Mouse (Mus musculus) right cerebral cortex, postnatal 25 days (tissue): ENCODE measurements around the gene Tmem126a.

Experiments used
- DNase-seq: peaks from one replicate; pipeline ENCODE4 v3.0.0; 2022

Tmem126a gene

DNA sequence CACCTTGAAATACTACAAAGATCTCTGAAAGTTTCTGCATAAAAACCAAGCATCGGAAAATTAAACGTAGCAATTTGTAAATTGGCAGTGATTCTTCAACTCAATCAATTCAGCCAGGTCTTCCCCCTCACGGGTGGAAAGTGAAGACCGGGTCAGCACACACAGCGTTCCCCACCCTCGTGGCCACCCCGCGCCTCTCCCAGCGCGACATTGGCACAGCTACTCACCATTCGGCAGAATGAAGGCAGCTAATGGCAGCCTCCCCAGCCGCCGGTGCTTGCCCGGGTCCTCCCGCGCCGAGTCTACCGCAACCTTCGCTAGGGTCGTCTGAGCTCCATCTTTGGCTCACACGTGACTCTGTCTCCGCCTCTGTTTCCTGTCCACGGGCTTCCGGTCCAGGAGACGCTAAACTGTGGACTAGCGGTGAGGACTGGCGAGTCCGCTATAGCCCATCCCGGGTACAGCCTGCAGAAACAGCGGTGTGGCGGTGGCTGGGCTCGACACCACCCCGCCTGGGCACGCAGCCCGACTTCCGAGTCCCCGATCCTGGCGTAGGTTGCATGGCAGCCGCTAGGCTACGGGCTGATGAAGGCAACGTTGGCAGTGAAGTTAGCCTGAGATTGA lies at the start of gene Tmem126a:
Gene Tmem126a, minus strand, starts transcription at position 385 of the 624 bp plus-strand sequence.
- peak; percentile 86 for DNase-seq

DNA sequence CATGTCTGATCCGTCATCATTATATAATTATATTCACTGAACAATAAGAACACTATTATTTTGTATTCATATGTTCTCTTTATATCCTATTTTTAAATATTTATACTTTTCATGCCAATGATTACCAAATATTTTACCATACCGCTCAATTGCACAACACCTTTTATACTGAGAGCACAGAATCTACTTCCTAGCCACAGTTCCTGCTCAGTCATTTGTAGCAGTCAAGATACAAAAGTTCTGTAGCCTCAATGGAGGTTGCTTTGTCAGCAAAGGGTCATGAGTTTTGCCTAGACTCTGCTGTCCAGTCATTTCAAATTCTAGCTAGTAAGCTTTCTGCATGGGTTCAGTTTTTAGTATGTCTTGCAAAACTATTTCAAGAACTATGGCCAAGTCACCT lies 25.6 kb upstream of the Tmem126a start:
- no peak for DNase-seq

DNA sequence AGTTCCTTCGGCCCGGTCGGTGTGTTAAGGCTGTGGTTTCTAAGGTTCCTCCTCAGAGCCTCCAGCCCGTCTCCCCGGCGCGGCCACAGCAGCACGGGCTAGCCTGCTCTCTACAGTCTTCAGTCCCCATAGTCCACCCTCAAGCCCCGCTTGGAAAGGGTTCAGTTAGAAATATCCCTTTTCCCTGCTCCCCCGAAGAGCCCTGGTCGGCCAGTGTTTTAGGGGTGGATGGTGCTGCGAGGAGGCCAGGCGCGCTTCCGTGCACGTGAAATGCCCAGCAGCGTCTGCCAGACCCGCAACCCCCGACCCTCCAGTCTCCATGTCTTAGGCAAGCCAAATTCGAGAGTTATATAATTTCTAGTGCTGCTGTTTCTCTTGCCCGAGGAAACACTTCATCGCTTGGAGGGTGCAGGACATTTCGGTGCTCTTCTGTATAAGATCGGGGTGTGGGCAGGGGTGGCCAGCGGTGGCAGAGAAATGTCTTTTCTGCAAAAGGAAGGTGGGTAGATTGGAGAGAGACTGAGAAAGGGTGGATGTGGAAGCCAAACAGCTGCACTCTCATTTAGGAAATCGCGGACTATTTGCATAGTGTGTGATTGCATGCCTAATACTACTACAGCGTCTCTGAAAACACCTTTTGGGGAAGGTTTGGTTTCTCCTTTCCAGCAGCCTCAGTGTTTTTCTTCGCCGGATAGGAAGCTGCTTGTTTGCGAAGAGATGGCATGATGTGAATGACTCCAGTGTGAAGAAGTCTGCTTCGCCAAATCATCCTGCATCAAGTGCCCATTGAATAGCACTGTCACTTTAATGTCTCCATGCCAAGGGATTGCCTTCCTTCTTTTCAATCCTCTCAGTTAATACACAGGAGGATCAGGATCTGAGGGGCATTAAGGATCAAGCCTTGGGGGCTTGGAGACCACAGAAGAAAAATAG lies 19.6 kb upstream of the Tmem126a start, which contains the start of gene Dlg2:
Gene Dlg2, plus strand, starts transcription at position 360 of the 933 bp plus-strand sequence.
- no peak for DNase-seq

- DNase-seq, result peak; percentile 99
Measured at GRCm38 (mm10) chr7:90475793-90476312, 18.8 kb upstream of the Tmem126a start, which contains the start of gene Tmem126b. Tmem126b (minus strand) TSS chr7:90476001.

DNA sequence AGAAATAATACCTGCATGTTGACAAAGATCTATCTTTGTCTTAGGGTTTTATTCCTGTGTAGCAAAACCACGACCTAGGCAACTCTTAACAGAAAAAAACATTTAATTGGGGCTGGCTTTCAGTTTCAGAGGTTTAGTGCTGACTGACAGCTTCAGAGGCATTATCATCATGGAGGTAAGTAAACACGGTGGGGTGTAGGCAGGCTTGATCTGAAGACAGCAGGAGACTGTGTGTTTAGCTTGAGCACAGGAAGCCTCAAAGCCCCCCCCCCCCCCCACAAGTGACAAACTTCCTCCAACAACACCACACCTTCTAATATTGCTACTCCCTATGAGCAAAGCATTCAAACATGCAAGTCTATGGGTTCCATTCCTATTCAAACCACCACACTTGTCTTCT lies 16.5 kb upstream of the Tmem126a start:
- DNase-seq, result no peak

DNA sequence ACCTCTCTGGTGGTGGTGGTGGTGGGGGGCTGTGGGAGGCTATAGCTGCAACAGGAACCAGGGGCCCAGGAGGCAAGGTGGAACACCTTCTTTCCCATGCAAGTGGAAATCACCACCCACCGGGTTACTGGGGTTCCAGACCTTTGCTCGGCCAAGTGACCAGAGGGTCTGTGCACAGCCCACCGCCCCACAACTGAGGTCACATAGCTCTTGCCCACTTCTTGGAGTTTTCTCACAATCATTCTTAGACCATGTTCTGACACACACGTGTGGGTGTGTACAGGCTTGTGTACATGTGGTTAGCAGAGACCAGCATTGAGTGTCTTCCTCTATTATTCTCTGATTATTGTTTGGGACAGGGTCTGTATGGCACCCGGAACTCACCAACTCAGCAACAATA lies 4.4 kb upstream of the Tmem126a start:
- DNase-seq, result no peak

DNA sequence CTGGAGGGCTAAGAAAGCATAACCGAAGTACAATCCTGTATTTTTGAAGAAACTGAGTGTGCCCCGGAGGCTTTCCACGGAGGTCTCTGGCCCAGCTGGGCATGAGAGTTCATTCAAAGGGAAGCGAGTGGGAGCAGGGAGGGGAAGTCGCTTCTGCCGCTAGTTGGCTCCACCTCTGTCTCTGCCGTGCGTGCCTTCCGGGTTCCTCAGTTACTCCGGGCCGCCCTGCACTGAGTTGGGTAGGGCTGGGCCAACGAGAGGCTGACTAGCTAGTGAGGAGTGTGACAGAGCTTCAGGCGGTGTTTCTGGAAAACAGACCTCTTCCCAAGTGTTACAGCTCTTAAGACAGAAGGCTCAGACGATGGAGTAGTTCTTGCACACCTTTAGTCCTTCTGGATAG lies 3.9 kb upstream of the Tmem126a start:
- no peak for DNase-seq

DNA sequence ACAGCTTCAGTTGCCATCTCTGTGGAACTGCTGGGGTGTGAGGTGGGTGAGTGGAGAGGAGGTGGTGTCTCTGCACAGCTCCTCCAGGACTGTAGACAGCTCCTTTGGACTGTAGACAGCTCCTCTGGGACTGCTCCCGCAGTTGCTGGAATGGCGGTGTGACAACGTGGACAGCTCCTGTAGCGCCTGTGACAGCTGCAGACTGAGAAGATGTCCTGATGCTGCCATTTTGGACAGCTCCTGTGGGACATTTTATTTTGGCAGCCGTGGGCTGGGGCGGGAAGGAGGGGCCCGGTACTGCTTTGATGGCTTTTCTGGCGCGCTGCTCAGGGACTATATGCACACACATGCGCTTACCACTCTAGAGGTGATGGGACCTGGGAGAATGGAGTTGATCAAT lies 3.3 kb upstream of the Tmem126a start:
- DNase-seq, result no peak

DNA sequence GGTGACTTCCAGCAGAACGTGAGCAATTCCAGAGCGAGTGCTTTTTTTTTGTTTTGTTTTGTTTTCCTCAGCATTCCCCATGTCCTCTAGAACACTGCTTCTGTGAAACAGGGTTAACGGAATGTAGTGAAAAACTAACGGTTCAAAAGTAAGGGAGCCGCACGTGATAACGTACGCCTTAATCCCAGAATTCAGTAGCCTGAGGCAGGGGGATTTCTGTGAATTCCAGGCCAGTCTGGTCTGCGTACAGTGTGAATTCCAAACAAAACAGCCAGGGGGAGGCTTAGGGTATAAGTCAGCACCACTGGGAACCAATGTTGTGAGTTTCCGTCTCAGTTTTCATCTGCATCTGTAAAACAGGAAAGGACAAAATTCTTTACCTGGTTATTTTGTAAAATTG lies 488 bp upstream of the Tmem126a start:
- no peak for DNase-seq

DNA sequence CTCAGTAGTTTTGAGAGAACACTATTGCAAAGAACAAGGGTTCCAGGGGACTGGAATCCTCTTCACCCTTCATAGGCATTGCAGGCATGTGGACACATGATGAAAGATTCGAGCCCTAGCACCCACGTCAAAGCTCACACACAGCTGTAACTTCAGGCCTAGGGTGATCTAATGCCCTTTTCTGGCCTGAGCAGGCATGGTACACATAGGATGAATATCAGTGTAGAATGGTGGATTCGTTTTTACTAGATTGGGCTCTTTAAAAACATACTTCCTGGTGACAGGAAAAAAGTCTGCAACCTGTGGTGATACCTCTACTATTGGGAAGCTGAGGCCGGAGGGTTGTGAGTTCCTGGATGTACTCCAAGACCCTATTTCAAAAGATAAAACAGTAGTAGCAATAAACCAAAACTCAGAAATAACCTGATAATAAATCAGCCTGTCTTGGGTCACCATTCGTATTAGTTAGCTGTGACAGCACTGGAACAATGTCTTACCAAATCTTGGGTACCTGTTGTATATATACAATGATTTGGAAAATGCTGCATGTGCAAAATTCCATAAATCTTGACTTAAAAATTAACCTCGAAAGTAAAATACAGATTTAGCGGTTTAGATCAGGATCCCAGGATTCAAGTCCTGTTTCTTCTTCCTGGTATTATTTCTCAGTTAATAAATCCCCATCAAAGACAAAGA lies 732 bp downstream of the Tmem126a start:
- no peak for DNase-seq

DNA sequence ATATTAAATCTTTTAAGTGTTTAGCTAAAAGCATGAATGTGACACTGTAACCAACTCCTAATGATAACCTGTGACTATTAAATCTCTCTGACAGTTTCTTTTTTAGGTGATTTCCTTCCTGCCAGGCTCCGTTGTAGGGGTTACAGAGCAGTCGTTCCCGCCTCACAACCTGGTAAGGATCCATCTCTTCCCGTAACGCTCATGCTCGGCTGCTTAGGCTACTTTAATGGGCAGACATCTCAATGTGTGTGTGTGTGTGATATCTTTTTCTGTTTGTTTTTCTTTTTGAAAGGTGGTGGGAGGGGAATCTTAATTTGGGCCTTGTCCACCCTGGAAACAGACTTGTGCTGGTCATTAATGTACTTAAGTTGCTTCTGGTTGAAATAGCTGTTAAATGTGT lies 12.8 kb downstream of the Tmem126a start:
- DNase-seq, result no peak

GRCm38 (mm10) chr7:90443101-90444091 lies 13.6 kb downstream of the Tmem126a start:
- peak; percentile 80 for DNase-seq

DNA sequence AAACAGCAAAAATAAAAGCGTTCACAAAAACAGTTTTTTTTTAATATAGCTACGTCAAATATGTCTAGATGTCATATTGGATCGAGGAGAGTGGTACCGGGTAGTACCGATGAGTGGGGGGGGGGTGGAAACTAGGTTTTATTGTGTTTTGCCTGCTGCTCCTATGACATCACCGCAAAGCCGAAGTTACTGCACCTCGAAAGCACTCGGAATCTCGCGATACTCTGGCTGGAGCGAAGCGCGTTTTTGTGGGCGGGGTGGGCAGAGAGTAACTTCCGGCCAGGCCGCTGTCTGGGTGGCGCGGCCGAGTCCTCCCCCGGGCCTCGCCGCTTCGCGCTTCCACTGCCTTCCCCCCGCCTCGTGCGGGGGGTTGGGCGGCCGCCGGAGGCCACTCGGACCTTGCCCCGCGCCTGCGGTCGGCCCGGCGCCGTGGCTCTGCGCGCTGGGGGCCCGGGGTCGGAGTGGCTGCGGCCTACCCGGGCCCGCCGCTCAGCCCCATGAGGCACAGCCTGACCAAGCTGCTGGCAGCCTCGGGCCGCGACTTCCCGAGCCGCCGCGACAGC lies 14.4 kb downstream of the Tmem126a start, which contains the start of gene Crebzf:
Gene Crebzf, plus strand, starts transcription at position 212 of the 563 bp plus-strand sequence.
- peak; percentile 94 for DNase-seq

- no peak for DNase-seq
Measured at GRCm38 (mm10) chr7:90442070-90442469, 15.0 kb downstream of the Tmem126a start.

GRCm38 (mm10) chr7:90440044-90440443 lies 17.0 kb downstream of the Tmem126a start:
- DNase-seq, result no peak

- DNase-seq, result no peak
Measured at GRCm38 (mm10) chr7:90432221-90432620, 24.8 kb downstream of the Tmem126a start.

DNA sequence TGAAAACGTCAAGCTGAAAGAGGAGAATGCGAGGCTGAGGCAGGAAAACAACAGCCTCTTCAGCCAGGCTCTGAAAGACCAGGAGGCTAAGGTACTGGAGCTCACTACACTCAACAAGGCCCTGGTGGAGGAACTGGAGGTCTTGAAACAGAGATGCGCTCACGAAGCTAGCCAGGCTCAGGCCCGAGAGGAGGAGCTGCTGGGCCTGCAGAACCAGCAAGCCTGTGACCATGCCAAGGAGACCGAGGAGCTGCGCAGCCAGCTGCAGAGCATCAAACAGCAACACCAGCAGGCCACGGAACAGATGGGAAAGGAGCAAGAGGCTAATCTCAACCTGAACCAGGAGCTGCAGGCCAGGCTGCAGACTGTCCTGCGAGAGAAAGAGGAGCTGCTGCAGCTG lies 30.0 kb downstream of the Tmem126a start:
- no peak for DNase-seq

DNA sequence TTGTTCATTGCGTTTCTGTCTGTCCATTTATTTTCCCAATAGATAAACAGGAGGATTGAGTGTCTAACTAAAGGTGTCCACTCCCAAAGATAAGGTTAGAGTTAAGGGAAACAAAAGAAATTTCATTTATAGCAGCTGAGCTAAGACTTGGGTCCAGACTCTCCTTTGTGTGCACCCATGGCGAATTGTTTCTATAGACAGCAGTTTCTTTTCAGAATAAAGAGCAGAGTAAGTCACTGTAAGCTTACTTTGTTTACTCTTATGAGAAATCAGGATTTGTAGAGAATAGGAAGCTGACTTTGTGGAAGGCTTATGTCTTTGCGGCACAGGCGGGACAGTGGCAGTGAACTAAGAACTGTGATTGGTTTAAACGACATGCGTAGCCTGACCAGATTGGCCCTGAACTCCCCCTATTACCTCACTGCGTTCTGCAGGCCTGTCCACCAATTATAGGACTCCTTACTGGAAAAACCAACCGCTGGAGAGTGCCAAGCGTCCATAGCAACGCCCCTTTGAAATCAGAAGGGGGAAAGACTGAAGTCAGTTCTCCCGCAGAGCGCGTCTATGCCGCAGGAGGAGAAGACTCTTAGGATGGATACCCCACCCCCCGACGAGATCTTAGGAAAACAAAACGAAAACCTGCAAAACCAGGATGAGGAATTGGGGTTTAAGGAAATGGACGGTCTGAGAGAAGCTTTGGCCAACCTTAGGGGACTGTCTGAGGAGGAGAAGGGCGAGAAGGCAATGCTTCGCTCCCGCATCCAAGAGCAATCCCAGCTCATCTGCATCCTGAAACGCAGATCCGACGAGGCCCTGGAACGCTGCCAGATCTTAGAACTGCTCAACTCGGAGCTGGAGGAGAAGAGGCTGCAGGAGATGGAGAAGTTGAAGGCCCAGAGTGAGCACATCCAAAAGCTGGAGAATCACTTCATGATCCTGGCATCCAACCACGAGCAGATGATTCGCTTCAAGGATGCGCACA lies 30.7 kb downstream of the Tmem126a start, which contains the start of gene Ccdc89:
Gene Ccdc89, plus strand, starts transcription at position 558 of the 982 bp plus-strand sequence.
- peak; percentile 74 for DNase-seq

- DNase-seq, result peak; percentile 33
Measured at GRCm38 (mm10) chr7:90409934-90410333, 47.1 kb downstream of the Tmem126a start.
